Mouse (Mus musculus): ENCODE results near the gene Pdzrn3.

- TF ChIP-seq MAFK (IDR thresholded peaks at IDR 0.05; ENCODE audit: insufficient replicate concordance, low read length) (no peak), NRF1 (IDR thresholded peaks at IDR 0.05; ENCODE audit: low read depth, low read length) (no peak), USF1 (IDR thresholded peaks at IDR 0.05; ENCODE audit: low read depth, low read length) (no peak), ZKSCAN1 (IDR thresholded peaks at IDR 0.05; ENCODE audit: borderline replicate concordance, low read depth, low read length) (no peak), POLR2A (IDR thresholded peaks at IDR 0.05; ENCODE audit: low read depth, low read length) (no peak), EP300 (IDR thresholded peaks at IDR 0.05; ENCODE audit: low read length) (no peak), ETS1 (conservative IDR thresholded peaks at IDR 0.05; ENCODE audit: low read depth, low read length) (no peak), USF2 (conservative IDR thresholded peaks at IDR 0.05; ENCODE audit: low read depth, low read length) (no peak), KAT2A (IDR thresholded peaks at IDR 0.05; ENCODE audit: insufficient replicate concordance, low read length) (no peak), CTCF (conservative IDR thresholded peaks at IDR 0.05 in 1 of 2, IDR thresholded peaks at IDR 0.05 in 1 of 2; ENCODE audit: low read depth in 2 of 2, low read length in 2 of 2) (no peak), HCFC1 (IDR thresholded peaks at IDR 0.05; ENCODE audit: low read depth, low read length) (no peak)
Observed at GRCm38 (mm10) chr6:101340051-101340450, 37.6 kb downstream of the Pdzrn3 start.
